Mouse (Mus musculus): ENCODE results near the gene Epn2.

GRCm38 (mm10) chr11:61608072-61608471 lies 28.6 kb upstream of the Epn2 start:
- TF ChIP-seq CTCF (IDR thresholded peaks at IDR 0.05) (no peak), POLR2A (IDR thresholded peaks at IDR 0.05; ENCODE audit: insufficient read depth, low read depth, low read length) (no peak)

Data from heart, adult 2 months (tissue).